Mouse (Mus musculus) neutrophil, adult 59 days (primary cell): Measurements from ENCODE around the gene Bpgm. TPM values are rescaled to one million over a fixed set of nuclear protein-coding genes. Genes with fewer than 3 reads are reported as not detected.

ENCODE experiments used
- total RNA-seq, 2 experiments: library from RNA; stranded (reverse); gene quantifications; 1 replicate in 1 of 2; 2 replicates in 1 of 2; pipeline ENCODE4 v1.2.4; 2023

Bpgm gene
- 10 to 100 TPM; 10.9 to 15.1 TPM for total RNA-seq

GRCm38 (mm10) chr6:34475974-34476794 is at the start of gene Bpgm:
TSS of gene Bpgm (plus strand) at chr6:34476207.

Other genes with a start within 250 kb of the Bpgm start
- 10 to 100 TPM; 38.8 to 56.7 TPM for gene Akr1b3, start 158.7 kb upstream of the Bpgm start, total RNA-seq
- not detected for gene Akr1b8, start 122.1 kb upstream of the Bpgm start, total RNA-seq
- 10 to 100 TPM in 1 of 2 experiments, 1 to 10 TPM in 1; 9.0 to 15.2 TPM for gene Akr1b10, start 92.0 kb upstream of the Bpgm start, total RNA-seq
- gene Akr1b7, start 63.9 kb upstream of the Bpgm start, total RNA-seq, result under 1 TPM in 1 of 2 experiments, not detected in 1; 0.29 TPM
- gene Cald1, start 122.3 kb downstream of the Bpgm start, total RNA-seq, result under 1 TPM; 0.29 to 0.35 TPM